Mouse (Mus musculus) hematopoietic stem cell, adult 5-6 weeks (primary cell): ENCODE measurements around the gene Nxpe3. TPM values are rescaled to one million over a fixed set of nuclear protein-coding genes. Genes with fewer than 3 reads are reported as not detected.
A peak's percentile ranks its signal among the peaks of the same experiment; 100 is the strongest.

Experiments
- ATAC-seq, 2 experiments: fragments of 125-278 bp in 1 of 2; replicated peaks in 1 of 2; 2 replicates each; pipeline ENCODE4 v1.8.0; 2016 to 2017; ENCODE audit warnings: inconsistent platforms in 2 of 2, mild to moderate bottlenecking in 2 of 2, moderate number of reproducible peaks in 2 of 2, low read depth in 1 of 2, moderate TSS enrichment in 1 of 2; ENCODE audit not compliant: low FRiP score in 2 of 2, poor library complexity in 2 of 2, severe bottlenecking in 2 of 2, insufficient read depth in 1 of 2, low TSS enrichment in 1 of 2
- total RNA-seq: library from RNA; stranded (forward); fragments of 172-1452, 232-1000 nt; gene quantifications from 2 replicates; pipeline ENCODE4 v1.2.3, GENCODE M21; 2017

Gene Nxpe3
- total RNA-seq, 1 experiment from 2014 or later = 19.0 TPM

- peak; percentile 14 to 19; a peak in 3 of 4 replicates for ATAC-seq
Measured at GRCm38 (mm10) chr16:55820916-55821570, 74.0 kb downstream of the Nxpe3 start.

DNA sequence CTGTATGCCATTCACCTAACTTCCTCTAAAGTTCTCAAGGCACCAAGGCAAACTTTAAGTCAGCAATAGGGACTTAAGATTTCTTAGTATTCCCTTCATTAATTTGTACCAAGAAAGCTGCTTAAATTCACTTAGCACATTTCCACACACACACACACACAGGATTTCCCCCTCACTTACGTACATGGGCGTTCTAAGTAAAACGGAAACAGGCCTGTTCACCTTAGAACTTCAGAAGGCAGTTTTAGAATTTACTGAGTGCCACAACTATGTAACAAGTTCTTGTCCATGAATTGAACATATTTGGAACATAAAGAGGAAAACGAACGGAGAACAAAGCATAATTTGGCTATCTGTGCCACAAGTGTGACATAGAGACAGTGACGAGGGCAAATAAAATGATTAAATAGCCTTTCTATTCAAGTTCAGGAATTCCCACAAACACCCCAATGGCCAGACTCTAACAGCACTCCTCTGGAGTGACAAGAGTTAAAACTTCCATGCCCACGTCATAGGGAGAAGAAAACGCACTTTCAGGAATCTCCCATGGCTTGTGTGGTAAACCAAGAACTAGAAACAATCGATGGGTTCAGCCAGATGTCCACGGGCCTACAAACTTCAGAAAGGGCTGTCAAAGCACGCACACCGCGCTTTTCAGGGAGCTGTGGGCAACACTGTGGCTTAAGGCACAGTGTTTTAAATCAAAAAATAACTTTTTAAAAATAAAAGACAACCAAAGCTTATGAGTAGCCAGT lies 74.7 kb downstream of the Nxpe3 start:
- no peak for ATAC-seq

DNA sequence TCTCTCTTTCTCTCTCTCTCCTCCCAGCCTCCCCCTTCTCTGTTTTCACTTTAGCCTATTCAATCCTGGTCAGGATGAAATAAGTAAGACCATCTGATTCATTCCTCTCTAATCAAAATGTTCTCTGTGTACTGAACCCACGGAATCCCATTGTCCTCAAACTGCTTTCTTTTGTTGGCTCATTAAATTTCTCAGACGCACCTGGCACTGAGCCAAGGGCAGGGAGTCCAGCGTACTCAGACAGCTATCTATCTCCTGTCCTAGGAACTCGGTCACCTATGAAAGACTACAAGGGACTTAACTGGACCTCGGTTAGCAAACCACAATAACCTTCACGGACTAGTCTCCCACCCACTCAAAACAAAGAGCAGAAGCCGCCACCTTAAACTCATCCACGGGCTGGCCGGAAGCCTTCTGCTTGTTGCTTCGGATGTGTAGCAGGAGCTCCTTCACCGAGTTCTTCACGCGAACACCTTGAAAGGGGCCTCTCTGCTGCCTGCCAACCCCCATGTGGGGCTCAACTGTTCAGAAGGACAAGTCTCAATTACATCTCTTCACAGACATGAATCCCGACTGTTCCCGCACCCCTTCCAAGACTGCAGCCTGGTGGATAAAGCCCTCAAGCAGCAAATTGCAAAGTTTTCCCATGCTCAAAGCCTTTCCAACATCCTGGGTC lies 75.8 kb downstream of the Nxpe3 start:
- no peak for ATAC-seq

- no peak for ATAC-seq
Measured at GRCm38 (mm10) chr16:55817717-55818515, 77.2 kb downstream of the Nxpe3 start.

DNA sequence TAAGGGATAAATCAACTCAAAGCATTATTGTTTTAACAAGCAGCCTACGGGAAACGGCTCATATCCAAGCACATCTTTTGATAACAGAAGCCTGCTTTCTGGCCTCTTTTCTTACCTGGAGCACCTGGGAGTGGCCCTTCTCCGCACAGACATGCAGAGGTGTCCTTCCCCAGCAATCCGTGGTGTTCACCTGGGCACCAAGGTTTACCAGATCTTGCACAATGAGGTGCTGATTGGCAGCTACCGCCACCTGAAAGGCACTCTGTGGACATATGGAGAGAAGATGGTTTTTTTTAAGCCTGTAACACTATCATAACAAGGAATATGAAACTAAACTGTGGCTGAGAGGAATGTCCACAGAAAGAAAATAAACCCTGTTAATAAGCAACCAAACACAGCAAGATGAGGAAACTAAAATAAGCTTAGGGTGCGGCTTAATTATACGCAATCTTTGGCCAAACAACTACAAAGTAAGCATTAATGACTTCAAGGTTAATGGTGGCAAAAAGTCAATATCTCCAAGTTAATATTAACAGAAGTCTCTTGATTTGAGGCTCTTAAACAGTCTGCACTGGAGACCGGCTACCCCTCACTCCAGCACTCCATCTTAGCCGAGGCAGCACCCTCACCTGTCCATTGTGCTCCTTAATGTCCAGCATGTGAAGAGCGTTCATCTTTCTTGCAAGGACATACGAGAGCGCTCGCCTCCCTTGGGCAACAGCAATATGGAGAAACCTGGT lies 78.7 kb downstream of the Nxpe3 start:
- ATAC-seq = no peak

GRCm38 (mm10) chr16:55815466-55815865 lies 79.6 kb downstream of the Nxpe3 start:
- no peak for ATAC-seq

DNA sequence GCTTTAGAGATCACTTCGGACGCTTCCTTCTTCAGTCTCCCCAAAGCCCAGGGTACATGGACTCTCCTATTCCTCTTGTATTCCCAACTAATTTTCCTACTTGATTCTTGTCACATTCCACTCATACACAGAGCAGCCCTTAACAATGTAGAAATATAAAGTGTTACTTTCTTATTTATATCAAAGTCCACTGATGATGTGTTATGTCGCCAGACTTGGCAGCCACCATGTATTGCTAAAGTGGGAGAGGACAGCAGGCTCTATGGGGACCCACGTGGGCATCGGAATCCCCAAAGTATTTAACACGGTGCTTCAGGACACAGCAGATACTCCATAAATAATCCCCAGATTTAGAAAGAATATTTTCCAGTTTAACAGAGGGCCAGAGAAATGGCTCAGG lies 80.4 kb downstream of the Nxpe3 start:
- no peak for ATAC-seq

DNA sequence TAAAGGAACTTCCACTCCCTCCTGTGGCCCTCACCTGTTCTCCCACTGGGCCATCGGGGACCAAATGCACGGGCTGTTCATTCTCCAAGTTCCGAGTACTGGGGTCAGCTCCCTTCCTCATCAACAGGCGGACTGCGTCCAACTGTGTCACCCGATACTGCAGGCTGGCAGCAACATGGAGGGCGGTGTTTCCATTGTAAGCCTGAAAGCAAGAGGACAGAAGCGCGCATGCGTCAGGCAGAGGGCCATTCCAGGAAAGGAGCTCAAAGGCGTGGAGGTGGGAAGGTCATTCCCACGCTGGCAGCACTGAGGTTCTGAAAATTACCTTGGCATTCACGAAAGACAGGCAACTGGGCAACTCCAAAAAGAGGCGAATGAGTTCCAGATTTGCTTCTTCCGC lies 81.2 kb downstream of the Nxpe3 start:
- no peak for ATAC-seq

- peak; percentile 44 to 63; a peak in 3 of 4 replicates for ATAC-seq
Measured at GRCm38 (mm10) chr16:55811792-55812191, 83.3 kb downstream of the Nxpe3 start.

GRCm38 (mm10) chr16:55809779-55810514 lies 85.1 kb downstream of the Nxpe3 start:
- ATAC-seq = peak in 1 of 2 experiments; percentile 5; a peak in 1 of 4 replicates

DNA sequence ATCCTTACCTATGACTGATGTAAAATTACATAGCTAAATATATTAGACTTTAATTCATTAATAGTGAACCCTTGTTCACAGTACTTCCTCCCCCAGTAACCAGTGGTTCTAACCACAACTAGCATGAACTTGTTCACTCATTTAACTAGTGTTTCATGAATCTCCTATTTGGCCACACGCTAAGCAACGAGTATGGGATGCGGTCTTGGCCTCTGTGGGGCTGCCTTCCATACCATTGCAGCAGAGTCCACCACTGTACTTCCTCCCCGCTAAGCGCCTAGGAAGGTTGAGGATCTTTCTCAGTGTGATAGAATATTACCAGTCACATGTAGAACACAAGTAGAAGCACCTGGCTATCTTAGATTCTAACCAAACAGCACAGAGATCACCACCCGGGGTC lies 85.7 kb downstream of the Nxpe3 start:
- ATAC-seq = 0 out of 4 replicates have a peak, but pooled peaks of 1 of the 2 experiments have one; percentile 10

DNA sequence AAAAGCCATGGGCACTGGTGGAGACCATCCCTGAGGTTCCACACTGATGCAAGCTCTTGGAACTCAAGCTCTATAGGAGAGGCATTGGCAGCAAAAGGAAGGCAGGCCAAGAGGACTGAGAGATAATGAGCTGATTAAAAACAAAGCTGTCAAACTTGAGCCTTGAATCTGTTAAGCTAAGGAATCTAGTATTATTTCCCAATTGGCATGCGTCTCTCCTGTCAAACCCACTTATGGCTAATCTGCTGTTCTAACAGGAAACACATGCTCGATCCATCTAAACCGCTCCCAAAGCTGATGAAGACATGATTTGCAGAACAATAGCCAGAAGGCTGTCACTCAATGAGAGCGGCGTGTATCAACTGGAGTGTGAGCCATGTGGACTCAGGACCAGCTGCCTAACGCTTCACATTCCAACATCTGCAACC lies 87.6 kb downstream of the Nxpe3 start:
- ATAC-seq = no peak

DNA sequence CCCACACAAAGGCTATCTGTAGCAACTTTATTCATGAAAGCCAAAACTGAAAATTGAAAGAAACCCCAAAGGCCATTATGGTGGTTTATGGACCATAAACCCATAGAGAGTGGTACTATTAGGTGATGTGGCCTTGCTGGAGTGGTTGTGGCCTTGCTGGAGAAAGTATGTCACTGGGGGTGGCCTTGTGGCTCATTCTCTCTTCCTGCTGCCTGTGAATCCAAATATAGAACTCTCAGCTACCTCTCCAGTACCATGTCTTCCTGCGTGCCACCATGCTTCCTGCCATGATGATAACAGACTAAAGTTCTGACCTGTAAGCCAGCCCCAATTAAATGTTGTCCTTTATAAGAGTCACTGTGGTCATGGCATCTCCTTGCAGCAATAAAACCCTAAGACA lies 90.3 kb downstream of the Nxpe3 start:
- ATAC-seq = no peak

DNA sequence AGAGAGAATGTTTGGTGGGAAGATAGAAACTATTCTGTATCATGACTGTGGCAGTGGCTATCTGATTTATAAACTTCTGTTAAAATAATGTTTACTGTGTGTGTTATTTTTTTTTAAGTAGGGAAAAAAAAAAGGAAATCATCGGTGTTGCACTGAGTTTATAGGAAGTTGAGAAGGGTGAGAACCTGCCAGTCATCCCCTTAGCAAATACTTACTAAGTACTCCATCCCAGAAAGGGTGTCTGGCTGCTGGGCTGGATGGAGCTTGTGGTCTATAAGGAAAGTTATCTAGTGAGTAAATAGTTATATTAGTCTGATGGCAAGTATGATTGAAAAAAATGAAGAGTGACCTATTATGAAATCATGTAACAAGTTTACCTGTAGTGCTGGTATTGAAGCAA lies 93.5 kb downstream of the Nxpe3 start:
- peak in 1 of 2 experiments; percentile 41; a peak in 1 of 4 replicates for ATAC-seq

GRCm38 (mm10) chr16:55798845-55799244 lies 96.2 kb downstream of the Nxpe3 start:
- ATAC-seq = peak; percentile 67 to 71; a peak in 3 of 4 replicates

DNA sequence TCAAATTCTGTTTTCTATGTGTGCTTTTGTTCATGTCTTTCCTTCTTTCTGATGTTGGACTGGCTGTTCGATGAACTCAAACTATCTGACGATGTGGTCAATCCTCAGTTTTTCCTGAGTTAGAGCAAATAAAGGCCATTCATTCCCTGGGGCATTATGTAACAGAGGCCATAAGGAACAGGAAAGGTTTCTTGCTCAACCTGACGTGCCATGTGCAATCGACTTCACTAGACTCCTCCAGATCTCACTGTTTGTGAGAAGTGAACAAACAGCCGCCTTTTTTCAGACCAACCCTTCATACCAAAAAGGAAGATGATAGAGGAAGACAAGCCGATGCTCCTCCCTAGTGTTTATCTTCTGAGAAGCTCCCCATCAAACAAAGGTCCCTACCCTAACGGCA lies 104.8 kb downstream of the Nxpe3 start:
- ATAC-seq = peak in 1 of 2 experiments; percentile 43; a peak in 1 of 4 replicates
